Mouse (Mus musculus) right cerebral cortex, postnatal 14 days (tissue): ENCODE data around the gene Rrp9.
A peak's percentile ranks its signal among the peaks of the same experiment; 100 is the strongest.

Source experiments
- DNase-seq: peaks from one replicate; pipeline ENCODE4 v3.0.0; 2022

Rrp9 gene

DNA sequence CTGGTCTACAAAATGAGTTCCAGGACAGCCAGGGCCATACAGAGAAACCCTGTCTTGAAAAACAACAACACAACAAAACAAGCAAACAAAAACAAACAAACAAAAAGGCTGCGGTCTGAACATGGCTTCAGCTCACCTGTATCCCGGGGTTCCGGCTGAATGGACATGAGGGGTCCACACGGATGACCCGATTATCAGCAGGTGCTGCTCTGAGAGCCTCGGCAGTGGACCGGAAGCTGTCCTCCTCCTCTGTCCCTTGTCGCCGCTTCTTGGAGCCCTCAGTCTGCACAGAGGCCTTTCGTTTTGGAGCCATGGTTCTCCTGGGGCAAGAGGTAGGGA lies at the start of gene Rrp9:
Rrp9 (plus strand) TSS at position 301 of the 339 bp plus-strand sequence.
- DNase-seq, result peak; percentile 7

DNA sequence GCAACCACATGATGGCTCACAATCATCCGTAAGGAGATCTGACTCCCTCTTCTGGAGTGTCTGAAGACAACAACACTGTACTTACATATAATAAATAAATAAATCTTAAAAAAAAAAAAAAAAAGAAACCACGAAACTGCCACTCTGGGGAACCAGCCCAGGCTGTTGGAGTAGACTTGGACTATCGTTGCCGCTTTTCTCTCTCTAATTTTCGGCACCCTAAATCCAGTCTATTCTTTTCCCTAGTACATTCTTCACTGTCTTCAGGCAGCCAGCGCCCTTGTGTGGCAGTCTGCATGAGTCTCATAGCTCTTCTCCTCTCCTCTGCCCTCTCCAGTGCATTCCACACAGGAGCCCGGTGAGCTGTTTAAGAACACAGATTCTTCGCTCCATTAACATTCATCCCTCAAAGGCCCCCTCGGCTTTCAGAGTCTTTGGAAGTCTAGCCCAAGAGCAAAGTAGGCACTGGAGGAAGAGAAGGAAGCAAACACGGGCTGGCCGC lies 47.0 kb upstream of the Rrp9 start:
- no peak for DNase-seq

DNA sequence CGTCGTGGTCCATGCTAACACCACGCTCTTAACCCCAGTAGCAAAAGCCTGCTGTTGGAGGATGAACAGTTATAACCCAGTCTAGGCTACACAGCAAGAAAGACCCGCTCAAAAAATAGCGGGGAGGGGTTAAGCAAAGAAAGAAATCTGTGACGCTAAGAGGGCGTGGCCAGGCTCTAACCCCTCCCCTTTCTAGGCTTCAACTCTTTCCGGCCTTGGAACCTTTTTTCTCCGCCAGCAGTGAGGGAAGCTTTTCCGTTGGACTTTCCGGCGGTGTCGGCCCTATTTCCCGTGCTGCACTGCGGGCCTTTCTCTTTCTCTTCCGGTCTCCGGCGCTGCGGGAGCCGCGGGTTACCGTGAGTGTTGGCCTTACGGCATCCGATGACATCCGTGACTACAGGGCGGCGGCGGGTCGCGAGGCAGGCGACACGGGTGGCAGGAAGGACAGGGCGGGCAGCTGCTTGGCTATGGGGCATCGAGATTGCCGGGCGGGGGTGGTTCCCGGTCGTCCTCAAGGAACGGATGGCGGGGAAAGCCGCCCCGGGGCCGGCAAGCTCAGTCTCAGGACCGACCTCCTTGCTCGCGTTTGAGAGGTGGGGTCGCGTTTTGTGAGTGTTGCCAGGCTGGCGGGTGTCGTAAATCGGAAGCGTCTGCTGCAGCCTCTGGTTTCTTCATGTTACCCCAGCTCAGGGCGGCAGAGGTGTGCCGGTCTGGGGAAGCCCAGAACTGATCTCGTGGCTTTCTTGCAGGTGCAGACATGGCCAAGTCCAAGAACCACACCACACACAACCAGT lies 46.3 kb upstream of the Rrp9 start, which contains the start of gene Rpl29:
Rpl29 (plus strand) TSS at position 234 of the 794 bp plus-strand sequence.
- peak; percentile 89 for DNase-seq

DNA sequence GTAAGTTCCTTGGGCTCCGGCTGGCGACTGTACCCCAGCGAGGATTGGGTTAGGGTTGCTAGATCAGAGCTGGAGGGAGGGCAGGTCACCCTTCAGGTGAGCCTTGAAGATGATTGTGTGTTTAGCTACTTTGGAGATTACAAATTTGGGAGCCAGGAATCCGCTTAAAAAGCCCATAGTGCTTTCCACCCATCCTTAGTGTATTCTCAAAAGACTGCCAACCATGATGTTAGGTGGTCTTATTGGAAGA lies 45.8 kb upstream of the Rrp9 start:
- no peak for DNase-seq

DNA sequence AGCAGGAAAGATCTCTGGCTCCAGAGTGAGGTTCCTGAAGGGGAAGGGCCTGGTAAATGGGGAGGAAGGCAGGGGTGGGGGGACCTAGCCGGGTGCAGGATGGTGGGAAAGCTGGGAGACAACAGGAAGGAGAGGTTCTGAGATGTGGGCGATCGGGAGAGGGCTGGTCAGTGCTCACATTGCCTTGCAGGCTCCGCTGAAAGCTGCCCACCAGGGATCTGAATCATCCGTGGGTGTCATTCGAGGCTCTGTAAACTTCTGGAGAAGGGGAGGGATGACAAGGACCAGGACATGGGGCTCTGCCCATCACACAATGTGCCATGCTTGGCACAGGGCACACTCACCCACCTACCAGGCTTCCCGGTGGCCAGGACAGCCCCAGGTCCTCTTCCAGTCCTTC lies 42.4 kb upstream of the Rrp9 start:
- DNase-seq, result peak; percentile 11

DNA sequence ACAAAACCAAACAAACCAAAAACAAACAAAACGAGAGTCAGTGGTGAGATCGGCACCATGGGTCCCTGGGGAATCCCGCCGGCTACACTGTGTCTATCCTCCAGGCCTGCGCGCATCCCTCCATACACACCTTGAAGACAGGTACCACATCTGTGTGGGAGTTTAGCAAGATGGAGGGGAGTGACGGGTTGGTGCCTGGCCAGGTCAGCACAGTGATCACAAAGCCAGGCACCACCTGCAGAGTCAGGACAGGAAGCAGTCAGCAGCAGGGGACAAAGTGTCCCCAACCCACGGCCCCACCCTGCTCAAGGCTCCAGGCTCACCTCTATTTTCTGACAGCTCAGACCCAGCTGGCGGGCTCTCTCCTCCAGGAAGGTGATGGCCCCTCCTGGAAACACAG lies 39.2 kb upstream of the Rrp9 start:
- DNase-seq, result peak; percentile 5

DNA sequence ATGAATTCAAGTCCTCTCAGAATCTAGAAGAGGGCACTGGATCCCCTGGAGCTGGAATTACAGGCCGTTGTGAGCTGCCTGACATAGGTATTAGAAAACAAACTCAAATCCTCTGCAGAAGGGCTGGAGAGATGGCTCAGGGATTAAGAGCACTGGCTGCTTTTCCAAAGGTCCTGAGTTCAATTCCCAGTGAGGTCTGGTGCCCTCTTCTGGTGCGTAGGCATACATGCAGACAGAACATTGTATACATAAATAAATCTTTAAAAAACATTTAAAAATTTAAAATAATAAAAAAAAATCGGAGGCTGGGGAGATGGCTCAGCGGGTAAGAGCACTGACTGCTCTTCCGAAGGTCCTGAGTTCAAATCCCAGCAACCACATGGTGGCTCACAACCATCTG lies 33.1 kb upstream of the Rrp9 start:
- no peak for DNase-seq

DNA sequence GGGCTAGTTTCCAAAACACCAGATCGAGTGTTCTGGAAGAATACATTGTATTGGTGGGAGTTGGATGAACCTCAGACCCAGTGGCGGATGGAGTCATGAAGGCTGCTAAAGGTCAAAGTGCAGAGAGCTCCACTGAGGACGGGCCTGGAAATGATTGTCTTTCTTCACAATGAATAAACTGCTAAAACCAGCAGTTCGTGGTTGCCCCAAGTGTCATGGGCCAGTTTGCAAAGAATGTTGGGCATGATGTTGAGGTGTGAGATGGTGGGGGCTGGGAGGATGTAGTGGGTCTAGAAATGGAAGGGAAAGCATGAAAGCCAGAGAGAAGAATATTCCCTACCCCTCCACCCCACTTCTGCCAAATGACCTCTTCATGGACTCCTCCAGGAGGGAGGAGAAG lies 30.9 kb upstream of the Rrp9 start:
- no peak for DNase-seq

DNA sequence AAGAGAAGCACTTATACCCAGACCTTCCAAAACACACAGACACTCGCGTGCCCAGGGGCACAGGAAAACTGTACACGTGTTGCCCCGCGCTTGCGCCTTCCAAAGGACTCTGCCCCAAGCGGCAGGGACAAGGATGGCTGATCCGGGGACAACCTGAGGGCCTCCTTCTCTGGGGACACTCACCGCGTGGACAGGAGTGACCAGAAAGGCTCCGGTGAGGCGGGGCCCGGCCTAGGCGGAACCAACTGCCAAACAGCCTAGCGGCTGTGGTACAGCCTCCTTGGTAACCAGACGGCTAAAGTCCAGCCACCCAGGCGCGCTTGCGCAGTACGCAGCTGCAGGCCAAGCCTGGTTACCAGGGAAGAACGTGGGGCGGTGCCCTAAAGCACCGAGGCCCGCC lies 28.4 kb upstream of the Rrp9 start, which contains the start of the genes Abhd14b and Abhd14a:
Abhd14b (plus strand) TSS at position 112 of the 400 bp plus-strand sequence.
Abhd14a (minus strand) TSS at position 331 of the 400 bp plus-strand sequence.
- DNase-seq, result peak; percentile 88

DNA sequence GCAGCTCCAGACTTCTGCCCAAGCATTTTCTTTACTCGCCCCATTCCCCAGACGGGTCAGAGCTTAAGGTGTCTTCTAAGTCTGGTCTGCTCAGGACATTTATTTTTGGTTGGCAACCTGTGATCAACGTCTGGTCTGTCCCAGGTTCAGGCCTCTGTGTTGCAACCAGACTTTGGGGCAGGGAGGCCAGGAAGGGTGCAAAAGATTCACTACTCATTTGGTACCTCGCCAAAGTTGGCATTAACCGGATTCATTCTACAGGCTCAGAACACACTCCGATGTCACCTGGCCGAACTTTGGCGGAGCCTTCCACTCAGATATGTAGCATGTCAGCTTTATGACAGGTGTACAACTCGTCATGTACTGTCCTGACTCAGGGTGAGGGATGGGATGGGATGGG lies 27.8 kb upstream of the Rrp9 start:
- no peak for DNase-seq

DNA sequence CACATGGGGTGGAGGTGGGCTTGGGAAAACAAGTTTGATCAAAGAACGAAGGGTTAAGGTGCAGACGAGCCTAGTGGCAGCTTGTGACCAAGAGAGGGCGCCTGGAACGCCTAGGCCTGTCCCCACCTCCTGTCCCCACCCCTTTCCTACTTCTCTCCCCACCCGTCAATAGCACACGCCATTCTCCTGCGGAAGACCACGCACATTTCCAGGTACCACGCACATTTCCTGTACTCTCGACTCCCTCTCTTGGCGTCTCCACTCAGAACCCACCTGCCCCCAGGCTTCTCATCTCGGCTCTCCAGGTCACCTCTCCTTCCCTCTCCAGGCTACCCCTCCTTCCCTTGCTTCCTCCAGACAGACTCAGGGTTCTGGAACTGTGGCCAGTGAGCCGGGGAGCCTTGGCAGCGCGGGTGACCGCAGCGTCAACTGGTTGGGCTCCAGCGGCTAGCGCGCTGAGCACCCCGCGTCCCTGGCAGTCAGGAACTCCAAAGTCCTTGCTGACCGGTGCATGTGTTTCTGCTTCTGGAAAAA lies 27.2 kb upstream of the Rrp9 start:
- DNase-seq, result peak; percentile 70

DNA sequence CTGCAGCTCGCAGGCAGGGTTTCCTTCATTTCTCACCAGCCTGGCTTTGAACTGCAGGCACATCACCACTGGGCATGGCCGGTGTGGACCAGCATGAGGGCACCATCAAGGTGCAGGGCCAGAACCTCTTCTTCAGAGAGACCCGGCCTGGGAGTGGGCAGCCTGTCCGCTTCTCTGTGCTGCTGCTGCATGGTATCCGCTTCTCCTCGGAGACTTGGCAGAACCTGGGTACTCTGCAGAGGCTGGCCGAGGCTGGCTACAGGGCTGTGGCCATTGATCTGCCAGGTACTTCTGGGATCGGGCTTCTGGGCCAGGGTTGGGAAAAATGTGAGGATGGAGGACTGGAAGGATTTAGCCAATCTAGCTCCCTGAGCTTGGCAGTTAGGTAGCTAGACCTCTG lies 25.8 kb upstream of the Rrp9 start:
- DNase-seq, result no peak

DNA sequence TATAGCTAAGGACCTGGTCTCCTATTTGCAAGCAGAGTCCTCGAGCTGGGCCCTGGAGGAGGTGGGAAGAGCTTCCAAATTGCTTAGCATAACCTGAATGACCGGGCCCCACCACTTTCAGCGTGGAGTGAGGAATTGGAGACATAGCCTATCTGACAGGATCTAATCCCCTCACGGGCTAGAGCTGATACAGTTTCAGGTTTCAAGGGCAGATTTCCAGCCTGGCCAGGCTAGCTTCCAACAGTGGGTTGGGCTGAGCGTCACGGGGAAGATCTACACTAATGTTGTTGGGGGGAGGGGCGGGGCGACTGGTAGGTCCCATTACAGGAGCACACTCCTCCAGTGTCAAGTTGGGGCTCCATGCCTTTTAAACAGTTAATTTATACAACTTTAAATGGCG lies 25.1 kb upstream of the Rrp9 start:
- no peak for DNase-seq

DNA sequence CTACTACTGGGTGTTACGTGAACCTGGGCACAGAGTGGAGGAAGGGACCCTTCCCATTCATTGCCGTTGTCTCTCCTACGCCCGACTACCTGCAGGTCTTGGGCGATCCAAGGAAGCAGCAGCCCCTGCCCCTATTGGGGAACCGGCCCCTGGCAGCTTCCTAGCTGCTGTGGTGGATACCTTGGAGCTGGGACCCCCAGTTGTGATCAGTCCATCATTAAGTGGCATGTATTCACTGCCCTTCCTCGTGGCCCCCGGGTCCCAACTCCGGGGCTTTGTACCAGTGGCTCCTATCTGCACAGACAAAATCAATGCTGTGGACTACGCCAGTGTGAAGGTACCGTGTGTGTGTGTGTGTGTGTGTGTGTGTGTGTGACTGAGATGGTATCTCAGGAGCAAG lies 24.5 kb upstream of the Rrp9 start:
- DNase-seq, result no peak

DNA sequence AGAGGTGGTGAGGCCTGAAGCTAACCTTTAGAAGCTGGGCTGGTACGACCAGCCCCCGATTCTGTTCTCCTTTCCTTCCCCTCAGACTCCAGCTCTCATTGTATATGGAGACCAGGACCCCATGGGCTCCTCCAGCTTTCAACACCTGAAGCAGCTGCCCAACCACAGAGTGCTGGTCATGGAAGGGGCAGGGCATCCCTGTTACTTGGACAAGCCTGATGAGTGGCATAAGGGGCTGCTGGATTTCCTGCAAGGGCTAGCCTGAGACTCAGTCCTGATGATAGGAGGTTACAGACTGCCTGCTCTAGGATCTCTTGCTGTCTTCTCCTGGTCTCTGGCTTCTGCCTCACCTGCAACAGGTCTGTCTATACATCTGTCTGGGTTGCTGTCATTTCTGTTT lies 23.9 kb upstream of the Rrp9 start:
- DNase-seq, result no peak

DNA sequence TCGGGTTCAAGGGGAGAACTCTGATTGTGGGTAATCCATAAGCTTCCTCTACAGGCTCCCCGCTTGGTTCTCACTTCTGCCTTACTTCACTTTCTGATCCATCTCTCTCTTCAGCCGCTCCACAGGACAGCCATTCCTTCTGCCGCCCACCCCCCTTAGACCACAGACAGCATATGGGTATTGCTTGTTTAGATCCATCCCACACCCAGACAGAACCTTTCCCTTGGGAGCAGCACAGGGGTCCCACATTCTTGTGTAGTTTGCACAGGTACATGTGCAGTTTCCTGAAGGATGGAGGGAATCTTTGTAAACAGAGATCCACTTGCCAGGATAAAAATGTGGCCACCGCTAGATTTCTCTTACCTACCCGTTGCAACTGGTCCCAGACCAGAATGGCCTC lies 23.4 kb upstream of the Rrp9 start:
- DNase-seq, result no peak

DNA sequence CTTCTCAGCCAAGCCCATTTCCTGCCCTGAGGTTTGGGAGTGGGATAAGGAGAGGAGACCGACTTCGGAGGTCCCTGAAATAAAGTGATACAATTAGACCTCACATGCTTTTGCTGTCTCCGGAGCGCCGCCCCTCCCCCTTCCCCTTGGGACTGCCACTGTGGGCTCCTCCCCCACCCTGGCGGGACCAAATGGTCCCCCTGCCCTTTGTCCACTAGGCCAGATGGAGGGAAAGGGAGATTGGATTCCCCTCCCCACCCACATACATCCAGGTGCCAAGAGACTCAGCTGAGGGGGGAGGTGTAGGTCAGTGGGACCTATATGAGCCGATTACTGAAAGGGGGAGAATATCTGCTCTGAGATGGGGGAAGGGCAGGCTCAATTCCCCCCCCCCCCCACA lies 22.9 kb upstream of the Rrp9 start:
- peak; percentile 62 for DNase-seq

DNA sequence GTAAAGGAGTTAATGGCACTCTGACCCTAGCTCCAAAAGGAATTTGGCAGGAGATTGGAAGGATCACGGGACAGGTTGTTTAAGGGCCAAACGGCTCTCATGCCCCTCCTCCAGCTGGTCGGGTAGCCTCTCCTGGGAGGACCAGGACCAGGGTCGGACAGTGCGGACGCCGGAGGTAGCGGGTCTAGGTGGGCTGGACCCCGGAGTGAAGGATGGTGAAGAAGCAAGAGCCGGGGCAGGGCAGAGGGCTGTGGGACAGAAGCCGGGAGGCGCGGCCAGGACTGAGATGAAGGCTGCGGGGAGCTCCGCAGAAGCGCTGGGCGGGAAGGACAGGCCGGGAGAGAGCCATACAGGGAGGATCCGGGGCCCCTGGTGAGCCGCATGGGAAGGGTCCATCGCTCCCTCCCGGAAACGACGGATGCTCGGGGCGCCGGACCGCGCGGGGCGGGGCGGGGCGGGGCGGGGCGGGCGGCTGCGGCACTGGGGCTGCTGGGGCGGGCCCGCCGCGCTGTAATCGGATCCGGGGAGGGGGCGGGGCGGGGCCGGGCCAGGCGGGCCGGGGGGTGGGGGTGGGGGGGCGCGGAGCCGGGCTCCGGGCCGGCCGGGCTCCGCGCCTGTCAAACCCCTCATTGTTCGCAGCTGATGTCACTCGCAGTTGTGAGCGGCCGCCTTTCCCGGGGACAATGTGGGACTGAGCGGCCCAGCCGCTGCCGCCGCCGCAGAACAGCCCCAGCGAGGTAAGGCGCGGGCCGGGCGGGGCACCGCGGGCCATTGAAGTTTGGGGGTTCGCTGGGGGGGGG lies 22.3 kb upstream of the Rrp9 start, which contains the start of gene Pcbp4:
Pcbp4 (plus strand) TSS at position 21 of the 800 bp plus-strand sequence.
- peak; percentile 62 for DNase-seq

DNA sequence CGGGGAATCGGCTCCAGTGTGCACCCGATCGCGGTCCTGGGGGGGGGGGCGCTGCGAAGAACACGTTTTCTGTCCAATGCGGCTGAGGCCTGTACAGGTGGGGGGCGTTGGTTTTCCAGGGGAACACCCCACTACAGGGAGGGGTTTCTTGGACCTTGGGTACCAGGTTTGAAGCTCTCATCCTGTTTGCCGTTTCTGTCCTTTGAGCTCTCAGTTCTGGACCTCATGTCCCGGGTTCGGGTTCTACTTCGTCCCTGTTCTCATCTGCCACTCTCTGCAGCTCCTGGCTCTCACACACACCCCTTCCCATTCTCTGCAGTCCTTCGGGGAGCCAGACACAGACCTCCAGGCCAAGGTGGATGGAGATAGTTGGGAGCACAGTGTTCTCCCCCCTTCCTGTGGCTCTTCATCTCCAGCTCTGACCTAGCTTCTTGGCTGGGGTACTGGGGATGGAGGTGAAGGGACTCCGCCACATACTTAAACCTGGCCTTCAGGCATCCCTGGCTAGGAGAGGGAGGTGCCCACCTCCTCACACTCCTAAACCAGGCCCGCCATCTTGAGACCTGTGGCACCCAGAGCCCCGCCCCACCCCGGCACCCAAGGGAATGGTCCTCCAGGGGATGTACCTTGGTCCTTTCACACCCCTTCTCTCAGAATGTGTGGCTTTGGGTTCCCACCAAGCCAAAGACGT lies 21.5 kb upstream of the Rrp9 start:
- DNase-seq, result no peak

DNA sequence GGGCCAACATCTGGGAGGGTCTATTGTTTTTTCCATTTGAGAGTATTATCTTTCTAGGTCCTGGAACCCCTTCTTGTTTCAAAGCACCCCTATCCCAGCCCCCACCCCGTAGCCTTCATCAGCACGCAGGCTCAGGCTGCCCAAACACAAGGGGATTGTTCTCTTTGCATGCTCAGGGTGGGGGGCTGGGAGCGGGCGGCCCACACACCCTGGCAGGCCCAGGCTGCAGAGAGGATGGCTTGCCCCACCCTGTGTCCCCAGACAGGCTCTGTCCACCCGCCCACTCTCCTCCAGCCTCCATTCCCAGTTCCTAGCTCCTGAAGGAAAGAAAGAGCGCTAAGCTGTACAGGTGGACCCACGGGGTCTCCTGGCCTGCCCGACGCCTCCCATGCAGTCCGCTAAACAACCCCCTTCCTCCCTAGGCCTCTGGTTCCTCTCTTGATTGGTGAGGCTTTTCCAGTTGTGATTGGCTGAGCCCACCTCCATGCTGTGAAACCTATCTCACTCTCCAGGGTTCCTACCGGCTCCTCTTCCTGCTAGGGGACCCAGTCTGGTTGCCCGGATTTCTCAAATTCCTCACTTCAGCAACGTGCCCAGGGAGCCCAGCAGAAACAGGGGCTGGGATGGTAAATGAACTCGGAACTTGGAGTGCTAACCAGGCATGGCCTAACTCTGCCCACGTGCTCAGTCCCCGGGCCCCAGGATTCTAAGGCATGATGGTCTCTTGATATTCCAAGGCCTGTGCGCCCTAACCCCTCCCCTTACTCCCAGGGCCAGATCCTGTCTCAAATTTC lies 20.7 kb upstream of the Rrp9 start:
- DNase-seq, result no peak

DNA sequence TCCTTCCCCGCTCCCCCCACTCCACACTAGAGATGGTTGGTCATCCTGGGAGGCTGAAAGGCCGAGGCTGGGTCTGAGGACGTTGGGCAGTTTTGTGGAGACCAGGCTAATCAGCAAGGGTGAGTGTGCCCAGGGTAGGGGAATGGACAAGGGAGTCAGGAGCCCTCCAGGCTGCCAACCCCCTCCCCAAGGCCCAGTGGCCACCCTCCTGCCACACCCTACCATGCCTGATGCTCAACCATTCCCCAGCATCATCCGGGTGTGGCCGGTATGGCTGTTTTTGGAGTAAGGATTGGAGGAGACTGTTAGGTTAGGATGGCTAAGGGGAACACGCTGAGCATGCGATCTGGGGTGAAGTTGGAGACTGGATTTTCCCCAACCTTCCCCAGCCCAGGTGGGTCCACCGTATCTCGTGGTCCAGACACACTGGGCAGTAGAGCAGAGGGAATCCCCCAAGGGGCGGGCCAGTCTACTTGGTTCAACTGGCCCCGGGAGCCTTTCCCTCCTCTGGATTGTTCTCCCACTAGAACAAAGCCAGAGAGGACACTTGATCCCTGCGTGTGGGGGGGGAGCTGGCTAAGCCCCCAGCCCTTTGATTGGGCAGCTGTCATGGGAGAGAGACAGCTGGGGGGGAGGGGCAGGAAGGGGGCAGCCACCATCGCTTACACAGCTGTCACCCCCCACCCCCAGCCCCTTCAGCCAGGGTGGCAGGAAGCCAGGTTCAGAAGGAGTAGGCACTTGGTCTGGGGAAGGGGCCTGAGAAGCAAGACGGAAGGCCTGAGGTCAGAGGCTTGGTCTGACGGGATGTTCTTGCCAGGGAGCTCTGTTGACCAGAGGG lies 19.2 kb upstream of the Rrp9 start:
- DNase-seq, result no peak

DNA sequence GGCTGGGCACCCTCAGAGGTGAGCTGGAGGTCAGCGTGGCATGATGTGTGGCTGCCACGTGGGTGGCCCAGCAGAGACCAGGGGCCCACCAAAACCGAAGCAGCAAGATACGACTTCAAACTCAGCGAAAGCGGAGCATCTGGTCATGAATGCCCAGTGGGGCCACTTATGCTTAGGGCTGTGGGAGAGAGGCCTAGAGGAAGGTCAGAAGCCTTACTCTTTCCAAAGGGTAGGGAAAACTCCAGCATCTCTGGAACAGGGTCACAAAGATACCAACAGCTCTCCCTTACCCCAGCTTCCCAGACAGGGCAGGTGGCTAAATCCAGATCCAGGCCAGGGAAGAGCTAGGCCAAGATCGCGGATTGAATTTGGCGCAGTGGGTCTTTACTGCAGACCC lies 18.6 kb upstream of the Rrp9 start:
- no peak for DNase-seq
